Mouse (Mus musculus) G1E (cell line): ENCODE data around the gene Ttc39d.

Source experiments
- CTCF ChIP-seq: IDR thresholded peaks from 2 replicates; pipeline ENCODE4 v1.5.1; 2012; ENCODE audit warnings: low read depth, low read length, inconsistent platforms, mixed read lengths
- GATA1 ChIP-seq: IDR thresholded peaks from 2 replicates; pipeline ENCODE4 v1.6.1; 2012; ENCODE audit warnings: borderline replicate concordance, low read length, inconsistent platforms, mixed read lengths
- GATA2 ChIP-seq: IDR thresholded peaks from 2 replicates; pipeline ENCODE4 v1.6.1; 2012; ENCODE audit warnings: low read depth, low read length, inconsistent platforms, borderline replicate concordance
- POLR2AphosphoS5 ChIP-seq: IDR thresholded peaks from 2 replicates; pipeline ENCODE4 v1.6.1; 2012; ENCODE audit warnings: low read depth, low read length, inconsistent platforms; ENCODE audit not compliant: insufficient replicate concordance
- TAL1 ChIP-seq: conservative IDR thresholded peaks from 2 replicates; pipeline ENCODE4 v1.6.1; 2012; ENCODE audit warnings: low read depth, low read length, inconsistent platforms, mixed read lengths

GRCm38 (mm10) chr17:80163991-80164390, 43.3 kb upstream of the Ttc39d start:
- no peak for TF ChIP-seq POLR2AphosphoS5
- no peak for TF ChIP-seq GATA1
- no peak for TF ChIP-seq CTCF
- no peak for TF ChIP-seq GATA2
- TF ChIP-seq TAL1: no peak
